Mouse (Mus musculus): ENCODE results near the gene Stum. TPM values are rescaled to one million over a fixed set of nuclear protein-coding genes. Genes with fewer than 3 reads are reported as not detected.

Gene Stum
- polyA plus RNA-seq (2012; rRNA removed; ENCODE audit: low replicate concordance), result 3.0 and 5.5 TPM in 2 replicates

DNA sequence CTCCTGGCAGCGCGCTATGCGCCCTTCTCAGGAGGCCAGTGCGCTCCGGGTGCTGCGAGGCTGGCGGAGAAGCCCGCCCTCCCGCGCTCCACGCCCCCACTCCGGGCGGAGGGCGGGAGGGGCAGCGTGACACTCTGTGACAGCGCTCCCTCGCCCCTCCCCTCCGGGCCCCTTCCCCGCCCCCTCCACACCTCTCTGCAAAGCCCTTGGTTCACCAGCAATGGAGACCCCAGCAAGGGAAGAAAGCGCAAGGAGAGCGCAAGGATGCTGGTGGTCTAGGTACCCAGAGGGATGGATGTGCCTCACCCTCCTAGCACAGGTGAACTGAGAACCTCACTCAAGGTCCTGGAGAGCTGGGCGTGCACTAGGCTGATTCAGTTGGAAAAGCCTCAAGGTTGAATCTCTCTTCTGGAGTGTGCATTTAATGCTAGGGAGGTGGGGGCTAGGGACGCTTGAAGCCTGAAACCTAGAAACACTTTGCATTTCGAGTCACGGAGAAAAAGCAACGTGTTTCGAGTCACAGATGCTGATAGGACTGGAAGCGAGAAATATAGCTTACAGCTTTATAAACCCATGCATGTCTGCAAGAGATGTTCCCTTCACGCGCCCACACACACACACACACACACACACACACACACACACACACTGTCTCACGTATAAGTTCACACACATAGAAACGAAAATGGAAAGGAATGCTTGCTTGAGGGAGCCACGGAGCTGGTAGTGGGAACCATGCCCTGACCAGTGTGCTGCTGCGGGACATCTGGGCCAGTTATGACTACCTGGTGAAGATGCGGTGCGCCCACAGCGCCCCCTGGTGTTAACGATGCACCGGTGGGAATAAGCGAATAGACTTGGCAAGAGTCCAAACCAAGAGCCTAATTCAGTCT, at the start of gene Stum:
TSS of gene Stum (minus strand) at position 106 of the 893 bp plus-strand sequence.

Other genes starting within 250 kb of the Stum start
- 106 and 145 TPM in 2 replicates for gene Psen2, start 220.1 kb downstream of the Stum start, polyA plus RNA-seq (2012; rRNA removed; ENCODE audit: low replicate concordance)
- gene Itpkb, start 153.0 kb downstream of the Stum start, polyA plus RNA-seq (2012; rRNA removed; ENCODE audit: low replicate concordance), result 27.3 and 31.6 TPM in 2 replicates
- 22.6 and 43.2 TPM in 2 replicates for gene Parp1, start 85.4 kb upstream of the Stum start, polyA plus RNA-seq (2012; rRNA removed; ENCODE audit: low replicate concordance)
- 3.1 and 7.7 TPM in 2 replicates for gene Lin9, start 157.6 kb upstream of the Stum start, polyA plus RNA-seq (2012; rRNA removed; ENCODE audit: low replicate concordance)
- gene Mixl1, start 213.5 kb upstream of the Stum start, polyA plus RNA-seq (2012; rRNA removed; ENCODE audit: low replicate concordance), result not detected in 2 replicates
- 11.8 and 16.8 TPM in 2 replicates for gene Acbd3, start 242.5 kb upstream of the Stum start, polyA plus RNA-seq (2012; rRNA removed; ENCODE audit: low replicate concordance)

Data from subcutaneous adipose tissue, adult 2 months (tissue).